Mouse (Mus musculus) olfactory bulb, adult 2 months (tissue): ENCODE measurements around the gene Fabp3. TPM values are rescaled to one million over a fixed set of nuclear protein-coding genes. Genes with fewer than 3 reads are reported as not detected.

ENCODE experiments used
- H3K27ac ChIP-seq: fragments of 200-500 bp; 2 replicates; pipeline ENCODE4 v1.5.1; 2012; ENCODE audit warnings: low read depth, low read length; ENCODE audit not compliant: insufficient read depth
- H3K4me1 ChIP-seq: fragments of 200-500 bp; 2 replicates; pipeline ENCODE4 v1.6.1; 2012; ENCODE audit warnings: low read length; ENCODE audit not compliant: control insufficient read depth, insufficient read depth
- H3K4me3 ChIP-seq: fragments of 200-500 bp; 2 replicates; pipeline ENCODE4 v1.5.1; 2012; ENCODE audit warnings: mild to moderate bottlenecking, low read depth, low read length, moderate library complexity; ENCODE audit not compliant: insufficient read depth
- CTCF ChIP-seq: fragments of 200-500 bp; IDR thresholded peaks from 2 replicates; pipeline ENCODE4 v1.5.1; 2012; ENCODE audit warnings: low read depth, mild to moderate bottlenecking, low read length, moderate library complexity; ENCODE audit not compliant: insufficient read depth
- POLR2A ChIP-seq: fragments of 200-500 bp; IDR thresholded peaks from 2 replicates; pipeline ENCODE4 v1.6.1; 2012; ENCODE audit warnings: mild to moderate bottlenecking, low read depth, low read length, moderate library complexity; ENCODE audit not compliant: insufficient read depth
- WGBS: fragments of 180-500 bp; shearing (Covaris S2); methylation state at CpG from one replicate; pipeline ENCODE4 v1.1.7; 2018; 5-methylcytosine and 5-hydroxymethylcytosine counted together
- polyA plus RNA-seq: library from polyadenylated mRNA; stranded (reverse); fragments of >200 nt; gene quantifications from 2 replicates; pipeline ENCODE4 v1.2.4, GENCODE M21; 2012; ENCODE audit warnings: low replicate concordance; ENCODE audit not compliant: missing spikeins, insufficient read depth, insufficient read length

Fabp3 gene
- polyA plus RNA-seq, 1 experiment = not detected

DNA sequence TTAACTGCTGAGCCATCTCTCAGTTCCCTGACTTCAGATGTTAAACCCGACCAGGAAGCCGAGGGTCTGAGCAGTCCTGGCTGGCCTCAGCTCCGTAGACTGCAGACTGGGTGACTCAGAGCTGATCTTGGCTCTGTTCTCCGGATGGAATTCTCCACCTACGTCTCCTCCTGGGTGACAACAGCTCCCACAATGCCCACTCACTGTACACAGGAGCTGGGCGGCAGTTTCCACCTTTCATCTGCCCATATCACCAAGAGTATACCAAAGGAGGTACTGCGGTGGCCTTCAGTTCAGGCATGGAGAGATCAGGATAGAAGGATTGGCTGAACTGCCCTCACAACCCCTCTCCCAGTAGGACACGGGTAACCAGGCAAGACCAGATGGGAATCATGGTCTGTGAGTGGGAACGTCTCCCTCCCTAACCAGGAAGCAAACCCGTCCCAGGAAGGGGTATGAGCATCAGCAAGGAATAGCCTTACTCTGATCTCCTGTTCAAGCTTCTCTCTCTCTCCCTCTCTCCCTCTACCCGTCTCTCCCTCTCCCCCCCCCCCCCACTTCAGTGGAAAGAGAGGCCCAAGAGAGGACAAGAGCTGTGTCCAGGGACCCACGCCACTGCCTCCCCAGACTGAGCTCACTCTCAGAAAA, 34.6 kb upstream of the Fabp3 start:
- peak overlapping the region; percentile 46 for H3K4me3 ChIP-seq
- peaks cover 20% of the 10 kb centered on the region for H3K4me1 ChIP-seq
- TF ChIP-seq POLR2A = no peak
- no peak for TF ChIP-seq CTCF
- H3K27ac ChIP-seq = 0 out of 2 replicates have a peak overlapping the region, but pooled peaks have one; percentile 4
- 18% methylated on average over 11 of the region's 12 CpGs for WGBS

DNA sequence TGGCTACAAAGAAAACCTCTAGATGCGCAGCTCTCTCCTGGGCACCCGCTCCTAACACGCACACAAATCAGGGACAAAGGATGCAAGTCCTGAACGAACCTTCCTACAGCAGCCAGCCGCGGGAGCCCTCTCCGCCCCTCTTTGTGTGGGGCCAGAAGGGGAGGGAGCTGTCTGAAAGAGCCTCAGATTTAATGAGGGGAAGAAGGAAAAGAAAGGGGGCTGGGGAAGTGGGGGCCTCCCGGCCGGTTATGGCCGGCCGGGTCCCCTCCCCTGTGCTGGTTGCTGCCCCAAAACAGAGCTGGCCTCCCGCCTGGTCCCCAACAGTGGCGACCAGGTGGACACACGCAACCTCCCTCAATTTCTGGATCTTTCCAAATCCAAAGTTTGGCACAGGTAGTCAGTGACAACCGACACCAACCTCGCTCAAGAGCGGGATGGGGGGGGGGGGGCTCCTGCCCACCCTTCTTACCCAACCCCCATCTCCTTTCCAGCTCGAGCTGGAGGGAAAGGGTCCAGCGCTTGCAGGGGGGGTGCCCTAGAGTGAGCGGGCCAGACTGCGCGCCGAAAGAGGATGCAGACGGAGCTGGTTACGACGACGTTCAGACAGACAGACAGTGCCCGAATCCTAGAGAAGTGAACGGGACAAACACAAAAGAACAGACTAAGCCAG, 33.9 kb upstream of the Fabp3 start:
- TF ChIP-seq CTCF (no peak), POLR2A (no peak)
- Histone ChIP-seq H3K4me1 (peaks cover 20% of the 10 kb centered on the region), H3K4me3 (peak overlapping the region; percentile 46), H3K27ac (no peak overlapping the region)
- WGBS = 2% methylated on average over 29 of the region's 29 CpGs

DNA sequence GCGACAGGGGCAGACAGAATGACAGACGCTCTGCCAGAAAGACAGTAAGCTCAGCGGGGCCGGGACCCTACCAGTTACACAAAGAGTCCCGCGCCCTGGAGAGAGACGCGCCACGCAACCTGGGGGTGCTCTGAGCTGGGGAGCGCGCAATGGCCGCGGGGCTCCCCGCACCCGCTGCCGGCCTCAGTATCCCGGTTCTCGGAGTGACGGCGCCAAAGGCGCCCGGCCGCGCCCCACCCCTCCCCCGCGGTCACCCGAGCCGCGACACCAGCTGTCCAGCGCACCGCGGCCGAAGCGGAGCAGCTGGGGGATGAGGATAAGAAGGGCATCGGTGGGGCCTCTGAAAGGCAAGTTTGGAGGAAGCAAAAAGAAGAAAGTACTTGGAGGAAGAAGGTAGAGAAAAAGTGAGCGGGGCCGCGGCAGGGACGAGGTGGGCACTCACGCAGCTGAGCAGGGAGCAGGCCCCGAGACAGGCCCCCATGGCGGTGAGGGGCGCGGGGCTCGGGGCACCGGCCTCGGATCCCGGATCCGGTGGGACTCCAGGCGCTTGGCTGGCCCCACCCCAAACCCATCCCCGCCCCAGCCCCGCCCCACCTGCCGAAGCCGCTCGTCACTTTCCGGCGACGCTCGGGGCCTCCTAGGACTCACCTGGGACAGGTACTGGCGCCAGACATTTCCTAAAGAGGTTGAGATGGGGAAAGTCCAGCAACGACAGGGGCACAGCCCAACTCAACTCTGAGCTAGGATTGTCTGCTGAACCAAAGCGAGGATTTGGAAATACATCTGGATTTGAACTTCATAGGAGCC, 33.2 kb upstream of the Fabp3 start:
- TF ChIP-seq CTCF (no peak), POLR2A (no peak)
- H3K27ac ChIP-seq = no peak overlapping the region
- peak overlapping the region; percentile 46 for H3K4me3 ChIP-seq
- WGBS = 5% methylated on average over 61 of the region's 62 CpGs
- peaks cover 20% of the 10 kb centered on the region for H3K4me1 ChIP-seq

DNA sequence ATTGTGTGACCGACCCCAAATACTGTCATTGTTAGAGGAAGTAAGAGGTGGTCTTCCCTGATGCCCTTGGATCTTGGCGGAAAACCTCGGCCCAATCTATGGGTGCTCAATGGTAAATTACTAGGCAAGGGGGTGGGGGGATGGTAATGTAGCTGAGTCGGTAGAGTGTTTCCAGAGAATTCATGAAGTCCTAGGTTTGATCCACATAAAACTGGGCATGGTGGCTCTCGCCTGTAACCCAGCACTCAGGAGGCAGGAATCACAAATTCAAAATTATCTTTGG, 32.6 kb upstream of the Fabp3 start:
- Histone ChIP-seq H3K4me1 (peaks cover 22% of the 10 kb centered on the region), H3K4me3 (no peak overlapping the region), H3K27ac (no peak overlapping the region)
- TF ChIP-seq POLR2A (no peak), CTCF (no peak)
- WGBS = 60% methylated on average over 5 of the region's 5 CpGs

DNA sequence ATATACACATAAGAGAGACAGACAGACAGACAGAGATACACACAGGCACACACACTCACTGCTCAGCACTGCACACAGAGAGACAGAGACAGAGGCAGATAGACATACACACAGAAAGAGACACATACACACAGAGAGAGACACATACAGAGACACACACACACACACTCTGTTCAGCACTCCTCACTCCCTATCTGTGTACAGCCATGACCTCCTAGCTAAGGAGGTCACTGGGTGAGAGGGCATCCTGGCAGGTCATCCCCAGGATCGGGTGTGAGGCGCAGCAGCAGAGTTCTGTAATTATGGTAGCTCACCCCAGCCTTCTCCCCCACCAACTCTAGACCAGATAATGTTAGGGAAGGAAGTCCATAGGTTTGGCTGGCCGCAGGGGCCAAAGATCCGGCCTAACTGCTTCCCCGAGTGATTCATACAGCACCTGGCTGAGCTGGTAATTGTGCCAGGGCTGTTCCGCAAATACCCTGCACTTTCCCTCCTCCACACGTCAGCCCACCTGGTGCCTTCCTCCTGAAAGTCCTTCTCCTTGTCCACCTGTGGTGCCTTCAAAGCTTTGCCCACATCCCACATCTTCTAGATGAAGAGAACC, 31.7 kb upstream of the Fabp3 start:
- no peak for TF ChIP-seq POLR2A
- no peak for TF ChIP-seq CTCF

DNA sequence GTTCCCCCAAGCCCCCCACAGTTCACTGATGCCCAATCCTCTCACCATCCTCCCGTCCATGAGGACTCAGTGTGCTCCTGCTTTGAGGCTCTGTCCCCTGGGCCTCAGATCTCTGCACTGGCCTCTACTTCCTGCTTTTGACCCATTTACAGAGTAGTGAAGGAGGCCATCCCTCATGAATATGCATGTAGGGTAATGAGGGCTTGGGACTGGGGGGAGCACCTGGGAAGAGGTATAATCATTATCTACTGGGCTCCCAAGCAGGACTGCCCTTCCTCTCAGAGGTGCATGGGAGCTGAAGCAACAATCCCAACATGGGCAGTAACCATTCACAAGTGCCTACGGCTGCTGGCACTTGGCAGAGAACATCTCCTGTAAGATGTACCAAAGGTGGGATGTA, 29.3 kb upstream of the Fabp3 start, which contains the start of gene Serinc2:
Gene Serinc2 (minus strand): TSS at position 101 of the 400 bp plus-strand sequence.
- Histone ChIP-seq H3K4me1 (peaks cover 15% of the 10 kb centered on the region), H3K4me3 (no peak within 1 kb of the TSS), H3K27ac (no peak within 1 kb of the TSS)
- TF ChIP-seq CTCF = no peak
- no peak for TF ChIP-seq POLR2A
- 84% methylated on average over 2 of the region's 2 CpGs for WGBS

More for the DNA sequence above, 31.7 kb upstream of the Fabp3 start:
- Histone ChIP-seq H3K27ac (no peak overlapping the region), H3K4me1 (peaks cover 22% of the 10 kb centered on the region), H3K4me3 (no peak overlapping the region)
- WGBS = 72% methylated on average over 7 of the region's 7 CpGs

DNA sequence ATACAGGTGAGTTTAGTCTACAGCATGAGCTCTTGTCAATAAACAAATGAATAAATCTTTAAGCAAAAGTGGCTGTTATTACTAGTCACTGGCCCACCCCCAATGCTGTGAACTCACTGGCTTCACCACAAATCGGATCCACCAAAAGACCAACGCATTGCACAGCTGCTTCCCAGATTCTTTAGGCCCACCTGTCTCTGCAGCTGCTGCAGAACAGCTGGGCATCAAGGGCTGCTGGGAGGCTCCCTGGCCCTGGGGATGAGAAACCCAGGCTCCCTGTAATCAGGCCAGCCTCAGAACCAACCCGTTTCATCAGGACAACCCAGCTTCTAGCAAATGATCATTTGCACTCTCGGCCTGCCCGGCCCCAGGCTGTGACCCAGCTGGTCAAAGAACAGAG, 25.5 kb upstream of the Fabp3 start:
- TF ChIP-seq CTCF (no peak), POLR2A (no peak)
- Histone ChIP-seq H3K4me3 (no peak overlapping the region), H3K27ac (no peak overlapping the region), H3K4me1 (peaks cover 3% of the 10 kb centered on the region; the same call in 1 of the 2 replicates)
- 78% methylated on average over 5 of the region's 5 CpGs for WGBS

DNA sequence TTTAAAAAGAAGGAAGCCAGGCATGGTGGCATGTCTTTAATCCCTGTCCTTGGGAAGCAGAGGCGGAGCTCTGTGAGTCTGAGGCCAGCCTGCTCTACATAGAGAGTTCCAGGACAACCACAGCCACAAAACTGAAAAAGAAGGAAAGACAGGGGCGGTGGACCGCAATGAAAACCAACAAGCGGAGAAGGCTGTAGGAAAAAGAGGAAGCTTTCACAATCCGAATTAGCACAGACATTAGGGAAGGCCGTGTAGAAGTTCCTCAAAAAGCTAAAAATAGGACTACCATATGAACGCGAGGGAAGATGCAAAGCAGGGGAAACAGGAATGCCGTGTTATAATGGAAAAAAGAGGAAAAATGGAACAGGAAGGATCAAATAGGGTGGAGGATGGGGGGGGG, 24.6 kb upstream of the Fabp3 start:
- H3K4me3 ChIP-seq = no peak overlapping the region
- H3K27ac ChIP-seq = no peak overlapping the region
- H3K4me1 ChIP-seq = peaks cover 3% of the 10 kb centered on the region; the same call in 1 of the 2 replicates
- WGBS = 56% methylated on average over 9 of the region's 9 CpGs
- no peak for TF ChIP-seq CTCF
- no peak for TF ChIP-seq POLR2A

DNA sequence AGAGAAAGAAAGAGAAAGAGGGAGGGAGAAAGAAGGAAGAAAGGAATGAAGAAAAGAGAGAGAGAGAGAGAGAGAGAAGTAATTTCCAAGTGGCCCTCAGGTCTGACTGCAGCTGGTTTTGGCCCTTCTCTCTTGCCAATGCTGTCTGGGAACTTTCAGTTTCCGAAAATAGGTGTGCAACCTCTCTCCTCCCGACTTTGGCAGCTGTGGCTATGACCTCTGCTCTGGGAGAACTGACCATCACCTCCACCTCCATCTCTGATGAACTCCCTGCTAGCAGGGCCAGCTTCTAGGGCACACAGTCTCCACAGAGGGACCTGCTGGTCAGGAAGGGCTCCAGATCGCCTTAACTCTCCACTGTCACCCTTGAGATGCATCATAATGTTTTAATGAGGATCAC, 21.9 kb upstream of the Fabp3 start:
- H3K4me1 ChIP-seq = no peaks in the 10 kb centered on the region
- no peak overlapping the region for H3K4me3 ChIP-seq
- H3K27ac ChIP-seq = no peak overlapping the region
- TF ChIP-seq POLR2A (no peak), CTCF (no peak)
- 78% methylated on average over 3 of the region's 3 CpGs for WGBS
